Mouse (Mus musculus) adipose tissue, adult 10 weeks (tissue): Measurements from ENCODE around the gene Tmem184a. TPM values are rescaled to one million over a fixed set of nuclear protein-coding genes. Genes with fewer than 3 reads are reported as not detected.

Experiments used
- polyA plus RNA-seq: library from polyadenylated mRNA; stranded (reverse); fragments of 350-450 nt; fragmentation: Illumina TruSeq; extraction: RNeasy Lipid Tissue Mini Kit (QIAGEN cat#74804); gene quantifications from one replicate; pipeline ENCODE4 v1.2.3, GENCODE M21; 2014; ENCODE audit warnings: low read depth, low replicate concordance

Tmem184a gene
- polyA plus RNA-seq: 13.7 TPM

GRCm38 (mm10) chr5:139819538-139820181, at the start of gene Tmem184a:
Gene Tmem184a, minus strand, starts transcription at chr5:139819917.

DNA sequence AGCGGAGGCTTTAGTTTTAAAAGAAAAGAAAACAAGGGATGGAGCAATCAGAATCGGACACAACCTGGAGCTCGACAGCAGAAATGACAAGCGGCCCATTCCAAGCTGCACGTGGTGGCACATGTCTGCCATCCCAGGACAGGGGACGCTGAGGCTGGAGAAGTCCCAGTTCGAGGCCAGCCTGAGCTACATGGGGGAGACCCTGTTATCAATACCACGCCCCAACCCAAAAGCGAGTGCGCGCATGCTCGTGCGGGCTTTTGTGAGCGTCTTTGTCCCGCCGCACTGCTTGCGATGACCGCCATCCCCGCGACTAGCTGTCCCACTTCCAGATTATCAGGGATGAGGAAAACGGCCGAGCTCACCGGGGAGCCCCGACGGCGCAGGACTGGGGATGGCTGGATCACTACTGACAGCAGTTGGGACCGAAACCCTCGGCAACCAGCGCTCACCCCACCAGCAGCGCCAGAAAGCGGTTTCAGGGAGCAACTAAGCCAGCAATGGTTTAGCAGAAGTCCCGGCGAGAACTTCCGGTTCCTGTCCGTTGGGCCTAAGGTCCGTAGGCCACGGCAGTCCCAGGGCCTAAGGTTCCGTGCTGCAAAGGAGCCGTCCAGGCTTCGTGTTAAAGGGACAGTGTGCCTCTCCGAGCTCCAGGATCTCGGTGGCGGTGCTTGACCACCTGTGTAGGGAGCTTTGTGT, 6.8 kb upstream of the Tmem184a start, which contains the start of the genes Gm26938 and Psmg3:
Gene Gm26938, minus strand, starts transcription at position 51 of the 699 bp plus-strand sequence.
Gene Psmg3, minus strand, starts transcription at position 529 of the 699 bp plus-strand sequence.

GRCm38 (mm10) chr5:139791227-139792158, 28.2 kb downstream of the Tmem184a start, which contains the start of gene Mafk:
Gene Mafk, plus strand, starts transcription at chr5:139791513.

DNA sequence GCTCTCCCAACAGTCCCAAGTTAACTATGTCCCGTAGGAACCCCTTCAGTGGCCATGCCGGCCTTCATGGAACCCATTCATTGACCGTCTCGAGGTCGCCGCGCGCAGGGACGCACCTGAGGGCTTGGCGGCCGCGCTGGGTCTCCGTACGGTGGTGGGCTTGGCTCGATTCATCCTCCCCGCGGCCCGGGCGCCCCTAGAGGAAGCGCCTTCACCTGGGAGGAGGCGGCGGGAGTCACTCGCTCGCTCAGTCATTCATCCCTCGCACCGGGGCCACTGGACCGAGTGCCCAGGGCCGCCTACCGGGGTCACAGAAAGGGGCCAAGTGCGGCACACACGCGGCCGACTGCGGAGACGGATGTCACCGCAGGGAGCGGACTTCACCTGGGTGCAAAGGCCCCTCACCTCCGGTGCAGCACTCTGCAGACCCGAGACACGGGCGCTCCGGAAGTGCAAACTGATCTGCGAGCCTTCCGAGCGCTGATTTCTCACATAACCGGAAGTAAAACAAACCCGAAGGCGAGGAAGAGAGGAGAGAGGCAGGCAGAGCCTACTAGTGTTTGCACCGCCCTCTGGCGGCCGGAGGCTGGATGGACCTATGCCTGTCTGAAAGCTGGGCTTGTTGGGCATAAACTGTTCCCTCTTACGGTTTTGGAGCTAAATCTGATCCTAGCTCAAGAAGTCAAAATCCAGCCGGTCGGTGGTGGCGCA, 44.3 kb downstream of the Tmem184a start, which contains the start of gene Ints1:
Gene Ints1, minus strand, starts transcription at position 459 of the 711 bp plus-strand sequence.

Other genes with a start within 250 kb of the Tmem184a start
- 6.5 TPM for gene Micall2, start 83.6 kb downstream of the Tmem184a start, polyA plus RNA-seq
- 38.7 TPM for gene Ints1, start 44.2 kb downstream of the Tmem184a start, polyA plus RNA-seq
- 15.6 TPM for gene Mafk, start 28.4 kb downstream of the Tmem184a start, polyA plus RNA-seq
- not detected for gene Gm26938, start 6.5 kb upstream of the Tmem184a start, polyA plus RNA-seq
- gene Psmg3, start 7.0 kb upstream of the Tmem184a start, polyA plus RNA-seq: 17.3 TPM
- gene Elfn1, start 88.0 kb upstream of the Tmem184a start, polyA plus RNA-seq: 0.88 TPM